Mouse (Mus musculus) ovary, postnatal 14 days (tissue): ENCODE data around the gene Lmf2.
A peak's percentile ranks its signal among the peaks of the same experiment; 100 is the strongest.

ENCODE experiments used
- DNase-seq: peaks from one replicate; pipeline ENCODE4 v3.0.0; 2022; ENCODE audit warnings: low spot score

Lmf2 gene

DNA sequence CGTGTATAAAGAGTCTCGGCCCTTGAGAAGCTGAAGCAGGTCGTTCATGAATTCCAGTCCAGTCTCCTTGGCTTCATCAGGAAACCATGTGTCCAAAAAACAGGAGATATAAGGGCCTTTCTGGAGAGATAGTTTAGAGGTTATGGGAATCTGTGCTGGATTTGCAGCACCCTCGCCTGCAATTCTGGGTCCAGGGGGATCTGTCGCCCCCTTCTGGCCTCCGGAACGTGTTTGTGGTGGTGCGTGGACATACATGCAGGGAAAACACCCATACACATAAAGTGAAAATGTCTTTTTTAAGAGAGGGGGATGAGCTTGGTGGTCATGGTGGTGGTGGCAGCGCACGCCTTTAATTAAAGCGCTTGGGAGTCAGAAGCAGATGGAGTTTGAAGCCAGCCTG, 39.3 kb downstream of the Lmf2 start:
- DNase-seq, result no peak

DNA sequence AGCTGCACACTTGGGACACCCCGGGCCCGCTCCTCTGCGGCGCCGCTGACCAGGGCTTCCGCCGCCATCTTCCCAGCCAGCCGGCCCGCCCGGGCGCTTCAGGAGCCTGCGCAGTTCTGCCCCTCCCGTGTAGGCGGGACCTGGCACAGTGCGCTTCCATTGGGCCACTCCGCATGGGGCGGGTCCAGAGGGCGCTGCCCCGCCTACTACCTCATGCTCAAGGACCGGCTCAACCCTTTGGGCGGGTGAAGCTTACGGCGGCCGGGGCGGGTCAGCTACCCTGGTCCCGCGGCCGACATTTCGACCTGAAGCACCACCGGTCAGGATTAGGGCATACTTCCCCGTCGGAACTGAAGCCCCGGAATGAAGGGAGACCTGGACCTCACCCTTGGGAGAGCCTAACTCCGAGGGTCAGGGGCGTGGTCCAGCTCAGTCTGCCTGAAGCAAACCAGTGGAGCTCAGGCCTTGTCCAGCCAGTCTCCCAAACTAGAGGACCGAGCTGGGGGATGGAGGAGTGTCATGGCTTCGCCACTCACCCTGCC, 40.2 kb downstream of the Lmf2 start, which contains the start of gene Sbf1:
Sbf1 (minus strand) TSS at position 122 of the 542 bp plus-strand sequence.
- peak; percentile 93 for DNase-seq

DNA sequence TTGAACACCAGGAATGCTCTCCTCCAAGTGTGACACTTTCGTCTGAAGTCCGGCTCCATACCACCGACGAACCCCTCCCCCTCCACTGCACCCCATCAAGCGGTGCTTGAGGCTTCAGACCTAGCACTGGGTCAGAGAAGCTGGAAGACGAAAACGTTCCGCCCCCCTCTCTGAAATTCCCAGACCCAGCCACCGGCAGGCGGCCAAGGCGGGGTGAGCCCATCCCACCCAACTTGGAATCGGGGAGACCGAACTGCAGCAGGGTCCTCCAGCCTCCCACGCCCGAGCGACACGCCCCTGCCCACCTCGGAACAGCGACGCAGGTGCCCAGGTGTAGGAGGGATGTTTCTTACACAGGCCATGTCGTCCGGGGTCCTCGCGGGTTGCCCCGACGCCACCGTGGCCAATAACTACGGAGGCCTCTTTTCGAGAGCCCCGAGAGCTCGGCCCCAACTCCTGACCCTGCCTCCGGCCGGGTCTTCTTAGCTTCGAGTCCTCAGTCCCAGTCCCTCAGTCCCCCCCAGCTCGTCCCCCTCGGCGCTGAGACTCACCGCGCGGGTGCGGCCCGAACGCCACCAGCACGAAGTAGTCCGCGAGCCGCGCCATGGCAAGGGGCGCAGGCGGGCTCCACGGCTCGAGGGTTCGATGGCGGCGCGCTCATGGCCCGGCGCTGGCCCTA, 40.8 kb downstream of the Lmf2 start:
- peak; percentile 26 for DNase-seq

DNA sequence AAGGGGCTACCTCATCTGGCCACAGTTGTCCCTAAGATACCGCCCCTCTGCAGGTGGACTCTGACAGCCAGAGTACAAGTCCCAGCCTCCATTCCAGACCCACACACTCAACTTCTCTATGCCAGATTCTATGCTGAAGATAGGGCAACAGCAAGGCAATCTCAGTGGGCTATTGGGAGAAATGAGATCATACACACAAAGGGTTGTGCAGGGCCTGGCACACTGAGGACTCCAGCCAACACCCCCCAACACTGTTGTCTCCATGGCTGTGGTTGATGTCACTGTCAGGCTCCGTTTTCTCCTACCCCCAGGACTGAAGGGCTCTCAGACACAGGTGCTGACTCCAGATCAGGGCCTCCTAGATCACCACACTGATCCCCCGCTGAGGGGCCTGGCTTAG, 41.4 kb downstream of the Lmf2 start:
- DNase-seq, result no peak

DNA sequence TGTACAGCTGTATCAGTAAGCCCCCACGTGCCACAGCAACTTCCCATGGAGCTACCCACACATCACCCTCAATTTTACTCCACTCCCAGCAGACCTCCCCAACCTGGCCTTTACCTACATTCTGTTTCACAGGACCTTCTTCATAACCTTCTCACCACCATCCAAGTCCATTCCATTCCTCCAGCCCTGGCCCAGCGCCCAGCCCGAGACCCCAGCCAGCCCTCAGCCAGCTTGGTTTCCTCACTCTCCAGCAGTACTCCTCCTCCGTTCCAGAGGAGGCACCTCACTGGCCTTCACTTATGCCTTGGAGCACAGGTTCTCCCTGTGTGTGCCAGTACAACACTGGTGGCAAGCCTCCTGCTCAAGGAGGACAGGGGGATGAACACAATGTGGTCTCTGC, 42.1 kb downstream of the Lmf2 start:
- no peak for DNase-seq

DNA sequence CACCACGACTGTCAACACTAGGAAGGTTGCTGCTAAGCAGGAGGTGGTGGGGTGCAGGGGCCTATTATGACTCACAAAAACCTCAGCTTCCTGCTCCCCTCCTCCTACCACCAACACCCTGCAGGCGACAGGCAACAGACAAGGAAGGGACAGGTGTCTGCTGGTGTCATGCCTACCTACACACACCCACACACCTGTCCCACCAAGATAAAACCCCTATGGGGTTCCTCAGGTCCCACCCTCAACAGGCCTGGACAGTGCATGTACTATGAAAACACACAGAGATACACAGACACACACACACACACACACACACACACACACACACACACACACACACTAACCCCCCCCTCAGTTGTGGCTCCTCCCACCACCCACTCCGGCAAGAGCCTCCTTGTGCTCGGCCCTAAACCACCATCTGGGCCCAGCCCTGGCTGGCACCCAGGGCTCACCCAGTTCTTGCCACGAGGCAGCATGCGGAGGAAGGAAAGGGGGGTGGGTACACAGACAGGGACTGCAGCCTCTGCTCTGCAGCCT, 45.4 kb downstream of the Lmf2 start:
- no peak for DNase-seq

DNA sequence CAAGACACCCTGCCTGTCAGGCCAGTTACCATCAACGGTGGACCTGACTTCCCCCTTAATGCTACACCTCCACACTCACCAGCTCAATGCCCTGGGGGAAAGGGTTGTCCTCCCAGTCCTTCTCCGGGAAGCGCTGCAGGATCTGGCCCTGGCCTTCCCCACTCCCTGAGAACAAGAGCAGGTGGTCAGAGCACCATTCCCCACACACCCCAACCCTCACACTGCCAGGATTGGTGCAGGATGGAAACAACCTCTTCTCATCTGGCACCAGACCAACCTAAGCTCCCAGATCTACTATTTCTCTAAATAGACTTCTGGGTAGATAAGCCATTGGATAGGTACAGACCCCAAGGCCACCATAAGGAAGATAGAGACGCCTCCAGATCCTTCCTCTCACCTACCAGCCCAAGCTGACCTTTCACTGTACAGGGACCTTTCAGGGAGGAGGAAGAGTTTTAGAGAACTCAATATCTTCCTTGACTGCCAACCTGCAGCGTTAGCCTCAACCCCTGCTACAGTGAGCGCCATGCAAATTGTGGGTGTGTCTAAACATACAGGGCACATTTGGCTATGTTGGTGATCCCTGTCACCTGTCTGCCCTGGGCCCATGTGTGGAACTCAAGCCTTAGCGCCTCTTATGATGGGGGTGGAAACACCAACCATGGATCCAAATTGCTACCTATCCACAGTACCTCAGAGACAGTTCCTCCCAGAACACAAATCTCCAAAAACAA, 46.9 kb downstream of the Lmf2 start:
- DNase-seq, result no peak

DNA sequence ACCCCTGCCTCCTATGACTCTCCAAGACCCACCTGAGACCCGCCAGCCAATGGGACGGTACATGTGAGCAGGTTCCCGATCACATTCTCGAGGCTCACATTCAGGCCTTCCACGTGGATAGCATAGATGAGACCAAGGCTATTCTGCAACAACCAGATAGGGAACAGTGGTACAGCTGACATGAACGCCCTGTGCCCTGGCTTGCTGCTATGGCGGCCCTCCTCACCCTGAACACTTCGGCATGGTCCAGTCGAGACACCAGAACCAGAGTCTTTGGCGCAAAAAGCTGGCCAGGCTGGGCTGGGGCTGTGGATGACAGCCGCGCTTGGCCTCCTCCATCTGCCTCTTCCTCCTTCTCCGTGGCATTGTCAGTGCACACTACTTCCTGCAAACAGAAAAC, 48.0 kb downstream of the Lmf2 start:
- no peak for DNase-seq

DNA sequence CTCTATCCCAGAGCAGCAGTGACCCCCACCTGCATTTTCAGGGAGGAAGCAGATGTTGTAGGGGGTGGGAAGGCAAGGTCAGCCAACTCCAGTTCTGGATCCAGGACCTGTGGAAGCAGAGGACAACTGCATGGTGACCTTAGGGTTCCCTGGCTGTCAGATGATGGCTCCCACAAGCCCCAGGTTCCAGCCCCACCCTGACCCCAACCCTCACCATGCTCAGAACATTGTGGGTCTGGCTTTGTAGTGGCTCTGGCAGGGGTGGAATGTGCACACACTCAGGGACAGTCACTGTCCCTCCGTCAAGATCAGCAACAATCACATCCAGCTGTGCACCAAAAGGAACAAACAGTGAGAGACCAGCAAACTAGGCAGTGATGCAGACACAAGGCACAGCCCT, 49.5 kb downstream of the Lmf2 start:
- DNase-seq, result no peak
